Mouse (Mus musculus): ENCODE data around the gene Lrtm2. TPM values are rescaled to one million over a fixed set of nuclear protein-coding genes. Genes with fewer than 3 reads are reported as not detected.

The Lrtm2 gene
- total and polyA plus RNA-seq, 2 experiments, result under 0.01 to 0.17 TPM

- TF ChIP-seq CTCF (IDR thresholded peaks at IDR 0.05; ENCODE audit: low read depth, low read length) (no peak), POLR2A (IDR thresholded peaks at IDR 0.05; ENCODE audit: extremely low read depth, insufficient read depth, low read length) (no peak)
- no peak overlapping the region for H3K4me3 ChIP-seq (ENCODE audit: insufficient read depth, low read depth, low read length)
- no peak for DNase-seq (ENCODE audit: extremely low read depth, low read depth, low spot score)
- no peak overlapping the region for H3K9ac ChIP-seq (ENCODE audit: low read depth, low read length)
- H3K79me2 ChIP-seq (ENCODE audit: control insufficient read depth, insufficient read depth, low read length), result no peaks in the 10 kb centered on the region
- no peaks in the 10 kb centered on the region for H3K27me3 ChIP-seq (ENCODE audit: control insufficient read depth, insufficient read depth, low read length)
- 54% methylated on average over 7 of the region's 7 CpGs for WGBS
- no peaks in the 10 kb centered on the region for H3K36me3 ChIP-seq (ENCODE audit: control insufficient read depth, insufficient read depth, low read length)
- H3K27ac ChIP-seq (replicated peaks; ENCODE audit: insufficient read depth, low read depth, low read length), result no peak overlapping the region
- no peaks in the 10 kb centered on the region for H3K4me1 ChIP-seq (ENCODE audit: control insufficient read depth, insufficient read depth, low read length)
Observed at GRCm38 (mm10) chr6:119314751-119315476, 15.7 kb downstream of the Lrtm2 start.

GRCm38 (mm10) chr6:119313588-119314375 is 16.8 kb downstream of the Lrtm2 start:
- Histone ChIP-seq H3K27me3 (ENCODE audit: control insufficient read depth, insufficient read depth, low read length) (no peaks in the 10 kb centered on the region), H3K9ac (ENCODE audit: low read depth, low read length) (no peak overlapping the region), H3K4me1 (ENCODE audit: control insufficient read depth, insufficient read depth, low read length) (no peaks in the 10 kb centered on the region), H3K4me3 (ENCODE audit: insufficient read depth, low read depth, low read length) (no peak overlapping the region), H3K27ac (replicated peaks; ENCODE audit: insufficient read depth, low read depth, low read length) (no peak overlapping the region), H3K79me2 (ENCODE audit: control insufficient read depth, insufficient read depth, low read length) (no peaks in the 10 kb centered on the region), H3K36me3 (ENCODE audit: control insufficient read depth, insufficient read depth, low read length) (no peaks in the 10 kb centered on the region)
- whole genome bisulfite sequencing, result 52% methylated on average over 14 of the region's 14 CpGs
- no peak for TF ChIP-seq POLR2A (IDR thresholded peaks at IDR 0.05; ENCODE audit: extremely low read depth, insufficient read depth, low read length)
- TF ChIP-seq CTCF (IDR thresholded peaks at IDR 0.05; ENCODE audit: low read depth, low read length), result no peak
- DNase-seq (ENCODE audit: extremely low read depth, low read depth, low spot score), result no peak

GRCm38 (mm10) chr6:119313096-119313495 is 17.5 kb downstream of the Lrtm2 start:
- no peak for DNase-seq (ENCODE audit: extremely low read depth, low read depth, low spot score)

GRCm38 (mm10) chr6:119312381-119312780 is 18.2 kb downstream of the Lrtm2 start:
- Histone ChIP-seq H3K4me3 (ENCODE audit: insufficient read depth, low read depth, low read length) (no peak overlapping the region), H3K9ac (ENCODE audit: low read depth, low read length) (no peak overlapping the region), H3K4me1 (ENCODE audit: control insufficient read depth, insufficient read depth, low read length) (no peaks in the 10 kb centered on the region), H3K27ac (replicated peaks; ENCODE audit: insufficient read depth, low read depth, low read length) (no peak overlapping the region), H3K36me3 (ENCODE audit: control insufficient read depth, insufficient read depth, low read length) (no peaks in the 10 kb centered on the region), H3K79me2 (ENCODE audit: control insufficient read depth, insufficient read depth, low read length) (no peaks in the 10 kb centered on the region), H3K27me3 (ENCODE audit: control insufficient read depth, insufficient read depth, low read length) (no peaks in the 10 kb centered on the region)
- no peak for DNase-seq (ENCODE audit: extremely low read depth, low read depth, low spot score)
- TF ChIP-seq CTCF (IDR thresholded peaks at IDR 0.05; ENCODE audit: low read depth, low read length) (no peak), POLR2A (IDR thresholded peaks at IDR 0.05; ENCODE audit: extremely low read depth, insufficient read depth, low read length) (no peak)
- WGBS, result 81% methylated on average over 6 of the region's 6 CpGs

More at GRCm38 (mm10) chr6:119313096-119313495, 17.5 kb downstream of the Lrtm2 start:
- H3K79me2 ChIP-seq (ENCODE audit: control insufficient read depth, insufficient read depth, low read length), result no peaks in the 10 kb centered on the region
- no peaks in the 10 kb centered on the region for H3K27me3 ChIP-seq (ENCODE audit: control insufficient read depth, insufficient read depth, low read length)
- no peak overlapping the region for H3K9ac ChIP-seq (ENCODE audit: low read depth, low read length)
- TF ChIP-seq CTCF (IDR thresholded peaks at IDR 0.05; ENCODE audit: low read depth, low read length) (no peak), POLR2A (IDR thresholded peaks at IDR 0.05; ENCODE audit: extremely low read depth, insufficient read depth, low read length) (no peak)
- H3K27ac ChIP-seq (replicated peaks; ENCODE audit: insufficient read depth, low read depth, low read length), result no peak overlapping the region
- no peaks in the 10 kb centered on the region for H3K4me1 ChIP-seq (ENCODE audit: control insufficient read depth, insufficient read depth, low read length)
- H3K36me3 ChIP-seq (ENCODE audit: control insufficient read depth, insufficient read depth, low read length), result no peaks in the 10 kb centered on the region
- H3K4me3 ChIP-seq (ENCODE audit: insufficient read depth, low read depth, low read length), result no peak overlapping the region
- 65% methylated on average over 3 of the region's 3 CpGs for WGBS

DNA sequence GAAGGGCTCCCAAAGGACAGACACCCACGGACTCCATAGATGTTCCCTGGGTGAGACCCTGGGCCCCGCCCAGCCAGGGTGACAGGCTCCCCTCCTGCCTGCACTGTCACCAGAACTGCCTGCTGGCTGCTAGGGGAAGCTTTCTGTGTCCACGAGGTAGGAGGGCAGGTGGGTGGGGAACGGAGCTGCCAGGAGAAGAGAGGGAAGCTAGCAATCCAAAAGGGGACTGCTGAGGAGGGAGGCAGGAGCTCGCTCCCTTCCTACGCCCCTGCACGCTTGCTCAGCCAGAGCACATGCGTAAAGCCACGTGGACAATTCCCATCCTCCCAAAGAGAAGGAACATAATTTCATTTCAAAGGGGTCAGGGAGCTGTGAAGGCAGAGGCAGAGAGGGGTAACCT is 20.4 kb downstream of the Lrtm2 start:
- 61% methylated on average over 9 of the region's 9 CpGs for WGBS
- no peak for TF ChIP-seq POLR2A (IDR thresholded peaks at IDR 0.05; ENCODE audit: extremely low read depth, insufficient read depth, low read length)
- no peak for TF ChIP-seq CTCF (IDR thresholded peaks at IDR 0.05; ENCODE audit: low read depth, low read length)
- no peaks in the 10 kb centered on the region for H3K27me3 ChIP-seq (ENCODE audit: control insufficient read depth, insufficient read depth, low read length)
- no peak for DNase-seq (ENCODE audit: extremely low read depth, low read depth, low spot score)
- H3K36me3 ChIP-seq (ENCODE audit: control insufficient read depth, insufficient read depth, low read length), result no peaks in the 10 kb centered on the region
- H3K4me1 ChIP-seq (ENCODE audit: control insufficient read depth, insufficient read depth, low read length), result no peaks in the 10 kb centered on the region
- H3K79me2 ChIP-seq (ENCODE audit: control insufficient read depth, insufficient read depth, low read length), result no peaks in the 10 kb centered on the region
- no peak overlapping the region for H3K27ac ChIP-seq (replicated peaks; ENCODE audit: insufficient read depth, low read depth, low read length)
- H3K4me3 ChIP-seq (ENCODE audit: insufficient read depth, low read depth, low read length), result no peak overlapping the region
- H3K9ac ChIP-seq (ENCODE audit: low read depth, low read length), result no peak overlapping the region
